ENCODE assay signal across 21 mouse cellular contexts in genomic region chr4:96845170-96845569, GRCm38 (mm10).
DNase-seq lines count a peak whose midpoint lies in the region; ATAC-seq and TF ChIP-seq lines count a peak whose summit lies in the region.
"Had no signal": no experiment of that assay in that cellular context is flagged by ENCODE, and none has a peak within 500 bp of the region (broad histone marks: within the 10 kb centered on the region; RNA-seq: fewer than 3 reads in every experiment).

No protein-coding gene starts in this region.

- ATAC-seq in forebrain, embryonic 13.5 days, result peak; percentile 33
- ATAC-seq in forebrain, embryonic 11.5 days (replicated peaks; ENCODE audit: low FRiP score), result no peak
- ATAC-seq in hindbrain, postnatal 0 days, result no peak
- no peak for ATAC-seq in hindbrain, embryonic 11.5 days (ENCODE audit: low FRiP score)
- peak; percentile 48; the same call in 1 of the 2 replicates for ATAC-seq in forebrain, postnatal 0 days
- ATAC-seq: CD4-positive, CD25-positive, alpha-beta regulatory T cell, adult 4 months; intestine, embryonic 16.5 days had no signal

- H3K4me2 ChIP-seq in forebrain, embryonic 13.5 days, result no peak overlapping the region
- no peak overlapping the region for H3K4me2 ChIP-seq in forebrain, embryonic 11.5 days (ENCODE audit: low read depth, low read length, severe bottlenecking)
- H3K4me2 ChIP-seq in hindbrain, postnatal 0 days (ENCODE audit: low read depth, low read length), result no peak overlapping the region
- no peak overlapping the region for H3K4me2 ChIP-seq in hindbrain, embryonic 11.5 days (replicated peaks; ENCODE audit: low read depth, low read length)
- no peak overlapping the region for H3K4me2 ChIP-seq in forebrain, postnatal 0 days (ENCODE audit: low read depth)
- H3K4me2 ChIP-seq: embryonic facial prominence, embryonic 15.5 days; heart, embryonic 13.5 days; hindbrain, embryonic 14.5 days had no signal

- no peak for DNase-seq in forebrain, embryonic 11.5 days (ENCODE audit: low spot score)
- DNase-seq in hindbrain, postnatal 0 days (ENCODE audit: low spot score), result peak; percentile 28
- DNase-seq in hindbrain, embryonic 11.5 days (ENCODE audit: low spot score), result no peak
- DNase-seq in brain, adult 2 months (ENCODE audit: low read depth, low spot score), result peak; percentile 12
- DNase-seq in forebrain, postnatal 0 days, result peak; percentile 1
- no peak for DNase-seq in embryonic facial prominence, embryonic 10.5 days (ENCODE audit: low spot score)
- DNase-seq: adrenal gland, postnatal 10 days; B cell, adult 2 months; cerebellum, adult 2 months; gastrocnemius, adult 2 months; gastrocnemius, postnatal 36 days; heart, adult 11 months; heart, postnatal 36 days had no signal

- no peak for TF ChIP-seq CTCF in hindbrain, postnatal 0 days (IDR thresholded peaks at IDR 0.05; ENCODE audit: low read depth)
- no peak for TF ChIP-seq CTCF in forebrain, postnatal 0 days (IDR thresholded peaks at IDR 0.05; ENCODE audit: low read depth)

- no peak overlapping the region for H3K4me3 ChIP-seq in forebrain, embryonic 13.5 days
- H3K4me3 ChIP-seq in forebrain, embryonic 11.5 days (ENCODE audit: low read depth, low read length), result no peak overlapping the region
- no peak overlapping the region for H3K4me3 ChIP-seq in hindbrain, postnatal 0 days (ENCODE audit: low read length)
- no peak overlapping the region for H3K4me3 ChIP-seq in hindbrain, embryonic 11.5 days (ENCODE audit: low read depth, low read length)
- no peak overlapping the region for H3K4me3 ChIP-seq in forebrain, postnatal 0 days (ENCODE audit: low read depth, low read length)
- no peak overlapping the region for H3K4me3 ChIP-seq in embryonic facial prominence, embryonic 10.5 days
- H3K4me3 ChIP-seq: embryonic facial prominence, embryonic 15.5 days; erythroblast, embryonic 14.5 days; gastrocnemius, adult 2 months; heart, embryonic 13.5 days had no signal

- no peaks in the 10 kb centered on the region for H3K9me3 ChIP-seq in forebrain, embryonic 13.5 days (replicated peaks)
- no peaks in the 10 kb centered on the region for H3K9me3 ChIP-seq in forebrain, embryonic 11.5 days (ENCODE audit: control insufficient read depth, low read length)
- H3K9me3 ChIP-seq in hindbrain, postnatal 0 days (ENCODE audit: low read length), result no peaks in the 10 kb centered on the region
- no peaks in the 10 kb centered on the region for H3K9me3 ChIP-seq in hindbrain, embryonic 11.5 days (ENCODE audit: control insufficient read depth, low read length)
- no peaks in the 10 kb centered on the region for H3K9me3 ChIP-seq in forebrain, postnatal 0 days (ENCODE audit: low read length)
- H3K9me3 ChIP-seq in embryonic facial prominence, embryonic 10.5 days, result no peaks in the 10 kb centered on the region
- H3K9me3 ChIP-seq: embryonic facial prominence, embryonic 15.5 days; heart, embryonic 13.5 days had no signal

- no peaks in the 10 kb centered on the region for H3K4me1 ChIP-seq in forebrain, embryonic 13.5 days
- H3K4me1 ChIP-seq in forebrain, embryonic 11.5 days (replicated peaks; ENCODE audit: control insufficient read depth, insufficient read depth, low read length), result no peaks in the 10 kb centered on the region
- no peaks in the 10 kb centered on the region for H3K4me1 ChIP-seq in hindbrain, postnatal 0 days (ENCODE audit: insufficient read depth, low read length)
- H3K4me1 ChIP-seq in hindbrain, embryonic 11.5 days (replicated peaks; ENCODE audit: control insufficient read depth, insufficient read depth, low read length), result no peaks in the 10 kb centered on the region
- H3K4me1 ChIP-seq in forebrain, postnatal 0 days (ENCODE audit: insufficient read depth), result no peaks in the 10 kb centered on the region
- no peaks in the 10 kb centered on the region for H3K4me1 ChIP-seq in embryonic facial prominence, embryonic 10.5 days
- H3K4me1 ChIP-seq: embryonic facial prominence, embryonic 15.5 days; heart, embryonic 13.5 days had no signal

- H3K27me3 ChIP-seq in forebrain, embryonic 13.5 days, result no peaks in the 10 kb centered on the region
- H3K27me3 ChIP-seq in forebrain, embryonic 11.5 days (ENCODE audit: control insufficient read depth, insufficient read depth, low read length), result no peaks in the 10 kb centered on the region
- no peaks in the 10 kb centered on the region for H3K27me3 ChIP-seq in hindbrain, postnatal 0 days (ENCODE audit: insufficient read depth, low read length)
- H3K27me3 ChIP-seq in hindbrain, embryonic 11.5 days (ENCODE audit: control insufficient read depth, insufficient read depth, low read length), result no peaks in the 10 kb centered on the region
- no peaks in the 10 kb centered on the region for H3K27me3 ChIP-seq in forebrain, postnatal 0 days (ENCODE audit: insufficient read depth, low read length)
- no peaks in the 10 kb centered on the region for H3K27me3 ChIP-seq in embryonic facial prominence, embryonic 10.5 days (replicated peaks; ENCODE audit: low read depth, poor library complexity, severe bottlenecking)
- H3K27me3 ChIP-seq: embryonic facial prominence, embryonic 15.5 days; heart, embryonic 13.5 days had no signal

- no peak overlapping the region for H3K27ac ChIP-seq in forebrain, embryonic 13.5 days
- H3K27ac ChIP-seq in forebrain, embryonic 11.5 days (ENCODE audit: low read depth, low read length), result no peak overlapping the region
- H3K27ac ChIP-seq in hindbrain, postnatal 0 days, result no peak overlapping the region
- no peak overlapping the region for H3K27ac ChIP-seq in hindbrain, embryonic 11.5 days (ENCODE audit: low read depth, low read length)
- H3K27ac ChIP-seq in forebrain, postnatal 0 days (ENCODE audit: low read depth, low read length), result no peak overlapping the region
- H3K27ac ChIP-seq in embryonic facial prominence, embryonic 10.5 days (replicated peaks), result no peak overlapping the region
- H3K27ac ChIP-seq: embryonic facial prominence, embryonic 15.5 days; gastrocnemius, adult 2 months; heart, embryonic 13.5 days; hindbrain, embryonic 14.5 days had no signal

- H3K36me3 ChIP-seq in forebrain, embryonic 13.5 days (ENCODE audit: poor library complexity, severe bottlenecking), result no peaks in the 10 kb centered on the region
- no peaks in the 10 kb centered on the region for H3K36me3 ChIP-seq in forebrain, embryonic 11.5 days (ENCODE audit: control insufficient read depth, insufficient read depth, low read length)
- no peaks in the 10 kb centered on the region for H3K36me3 ChIP-seq in hindbrain, postnatal 0 days (ENCODE audit: insufficient read depth, low read length)
- H3K36me3 ChIP-seq in hindbrain, embryonic 11.5 days (ENCODE audit: control insufficient read depth, insufficient read depth, low read length), result no peaks in the 10 kb centered on the region
- no peaks in the 10 kb centered on the region for H3K36me3 ChIP-seq in forebrain, postnatal 0 days (ENCODE audit: insufficient read depth)
- no peaks in the 10 kb centered on the region for H3K36me3 ChIP-seq in embryonic facial prominence, embryonic 10.5 days (replicated peaks)
- H3K36me3 ChIP-seq: embryonic facial prominence, embryonic 15.5 days; G1E; heart, embryonic 13.5 days had no signal

- 51% methylated on average over 3 of the region's 3 CpGs for WGBS in forebrain, embryonic 13.5 days
- WGBS in forebrain, embryonic 11.5 days, result 74% methylated on average over 3 of the region's 3 CpGs
- 53% methylated on average over 3 of the region's 3 CpGs for whole genome bisulfite sequencing in hindbrain, postnatal 0 days
- WGBS in hindbrain, embryonic 11.5 days, result 75% methylated on average over 3 of the region's 3 CpGs
- 43% methylated on average over 3 of the region's 3 CpGs for WGBS in forebrain, postnatal 0 days
- 80% methylated on average over 3 of the region's 3 CpGs for WGBS in embryonic facial prominence, embryonic 10.5 days

- H3K9ac ChIP-seq in forebrain, embryonic 13.5 days, result no peak overlapping the region
- no peak overlapping the region for H3K9ac ChIP-seq in forebrain, embryonic 11.5 days (ENCODE audit: low read length)
- H3K9ac ChIP-seq in hindbrain, postnatal 0 days (replicated peaks; ENCODE audit: low read length), result no peak overlapping the region
- H3K9ac ChIP-seq in hindbrain, embryonic 11.5 days (ENCODE audit: low read depth, low read length), result no peak overlapping the region
- no peak overlapping the region for H3K9ac ChIP-seq in forebrain, postnatal 0 days
- H3K9ac ChIP-seq: embryonic facial prominence, embryonic 15.5 days; heart, embryonic 13.5 days; hindbrain, embryonic 14.5 days had no signal

Comparison
In these comparisons a context has a peak if more than half of its experiments do, and no peak if none do; other contexts are left out.
1. ATAC-seq: peak in forebrain, embryonic 13.5 days (single experiment) and forebrain, postnatal 0 days (single experiment); none in forebrain, embryonic 11.5 days (single experiment), hindbrain, postnatal 0 days (single experiment) and hindbrain, embryonic 11.5 days (single experiment).
2. DNase-seq: peak in hindbrain, postnatal 0 days (single experiment), brain, adult 2 months (single experiment) and forebrain, postnatal 0 days (single experiment); none in forebrain, embryonic 11.5 days (single experiment), hindbrain, embryonic 11.5 days (single experiment) and embryonic facial prominence, embryonic 10.5 days (single experiment).